Mouse (Mus musculus): Measurements from ENCODE around the gene Chil5. TPM values are rescaled to one million over a fixed set of nuclear protein-coding genes. Genes with fewer than 3 reads are reported as not detected.
"Not testable (repeated sequence)": the region's sequence is repeated elsewhere in the genome, so short reads cannot be mapped to it uniquely, and the experiment has no call there.

Chil5 gene
- polyA plus RNA-seq, 1 experiment: not detected

DNA sequence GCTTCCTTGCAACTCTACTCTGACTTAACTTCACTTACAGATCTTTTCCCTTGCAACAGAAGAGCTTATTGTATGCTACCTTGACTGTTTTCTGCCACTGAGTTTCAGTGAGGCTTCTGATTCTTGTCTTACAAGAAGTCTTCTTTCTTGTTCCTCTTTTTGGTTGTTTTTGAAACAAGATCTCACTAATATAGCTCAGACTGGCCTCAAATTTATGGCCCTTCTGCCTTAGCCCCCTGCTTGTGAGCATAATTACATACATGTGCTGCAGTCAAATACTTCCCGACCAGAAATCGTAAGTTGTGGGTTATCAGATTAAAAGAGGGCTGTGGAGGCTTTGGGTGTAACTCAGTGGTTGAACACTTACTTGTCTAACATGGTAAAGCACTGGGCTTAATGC is 37.9 kb downstream of the Chil5 start:
- no peaks in the 10 kb centered on the region for H3K4me1 ChIP-seq (ENCODE audit: control insufficient read depth, insufficient read depth, low read length)
- TF ChIP-seq POLR2A (IDR thresholded peaks at IDR 0.05; ENCODE audit: insufficient read depth, low read length): no peak
- TF ChIP-seq EP300 (IDR thresholded peaks at IDR 0.05; ENCODE audit: insufficient read depth, low read depth, low read length): no peak
- TF ChIP-seq CTCF (IDR thresholded peaks at IDR 0.05; ENCODE audit: low read depth, low read length): no peak
- no peak overlapping the region for H3K9ac ChIP-seq (ENCODE audit: low read depth, poor library complexity, severe bottlenecking)
- no peak overlapping the region for H3K27ac ChIP-seq (ENCODE audit: insufficient read depth, low read length)
- no peaks in the 10 kb centered on the region for H3K27me3 ChIP-seq (ENCODE audit: control insufficient read depth, insufficient read depth, low read length, poor library complexity, severe bottlenecking)
- no peak overlapping the region for H3K4me3 ChIP-seq (ENCODE audit: low read depth, low read length)
- H3K36me3 ChIP-seq (ENCODE audit: control insufficient read depth, insufficient read depth, low read length, poor library complexity, severe bottlenecking): no peaks in the 10 kb centered on the region
- no peaks in the 10 kb centered on the region for H3K9me3 ChIP-seq (replicated peaks; ENCODE audit: control insufficient read depth, insufficient read depth, low read length, poor library complexity, severe bottlenecking)

DNA sequence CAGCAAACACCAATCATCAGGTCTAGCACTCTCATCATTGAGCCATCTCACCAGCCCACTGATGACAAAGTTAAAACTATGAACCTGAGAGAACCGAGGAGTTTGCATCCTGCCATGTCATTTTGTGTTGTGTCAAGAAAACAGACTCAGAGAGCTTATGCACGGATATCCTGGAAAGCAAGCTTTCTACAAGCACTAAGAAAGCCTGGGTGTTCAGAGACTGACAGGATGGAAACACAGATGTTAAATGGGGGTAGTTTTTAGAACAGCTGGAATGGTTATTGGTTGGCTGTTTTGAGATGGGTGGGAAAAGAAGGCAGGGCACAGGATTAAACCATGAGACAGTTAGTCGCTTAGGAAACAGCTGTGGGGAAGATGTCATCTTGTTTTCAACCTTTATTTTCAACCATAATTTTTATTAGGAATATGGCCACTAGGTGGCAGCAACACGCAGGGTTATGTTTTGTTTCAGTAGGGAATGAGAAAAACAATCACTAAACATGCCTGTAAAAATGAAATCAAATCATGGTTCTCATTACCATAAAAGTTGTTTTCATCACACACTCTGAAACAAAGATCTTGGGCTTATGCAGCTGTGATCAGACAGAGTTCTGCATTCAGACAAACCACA is 40.8 kb downstream of the Chil5 start:
- H3K4me3 ChIP-seq (ENCODE audit: low read depth, low read length): no peak overlapping the region
- no peak overlapping the region for H3K9ac ChIP-seq (ENCODE audit: low read depth, poor library complexity, severe bottlenecking)
- no peaks in the 10 kb centered on the region for H3K36me3 ChIP-seq (ENCODE audit: control insufficient read depth, insufficient read depth, low read length, poor library complexity, severe bottlenecking)
- no peak overlapping the region for H3K27ac ChIP-seq (ENCODE audit: insufficient read depth, low read length)
- H3K27me3 ChIP-seq (ENCODE audit: control insufficient read depth, insufficient read depth, low read length, poor library complexity, severe bottlenecking): no peaks in the 10 kb centered on the region
- no peaks in the 10 kb centered on the region for H3K4me1 ChIP-seq (ENCODE audit: control insufficient read depth, insufficient read depth, low read length)
- no peaks in the 10 kb centered on the region for H3K9me3 ChIP-seq (replicated peaks; ENCODE audit: control insufficient read depth, insufficient read depth, low read length, poor library complexity, severe bottlenecking)
- TF ChIP-seq POLR2A (IDR thresholded peaks at IDR 0.05; ENCODE audit: insufficient read depth, low read length) (no peak), CTCF (IDR thresholded peaks at IDR 0.05; ENCODE audit: low read depth, low read length) (peak; percentile 24)

DNA sequence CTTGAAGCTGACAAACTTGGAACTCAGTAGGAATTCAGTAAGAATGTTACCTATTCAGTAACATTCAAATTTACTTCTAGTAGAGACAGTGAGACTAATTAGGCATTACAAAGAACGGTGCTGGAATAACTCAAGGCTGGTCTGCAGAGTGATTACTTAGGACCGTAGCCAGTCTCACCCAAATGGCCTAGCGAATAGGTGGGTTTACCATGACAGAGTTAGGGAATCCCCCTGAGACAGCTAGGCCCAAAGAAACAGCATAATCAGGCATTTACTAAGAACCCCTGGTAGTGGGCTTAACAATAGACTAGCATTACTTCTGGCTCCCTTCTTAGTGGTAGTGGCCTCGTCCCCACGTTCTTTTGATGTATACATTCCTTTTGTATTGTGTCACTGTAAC is 43.0 kb downstream of the Chil5 start:
- not testable (repeated sequence) for H3K9me3 ChIP-seq (replicated peaks; ENCODE audit: control insufficient read depth, insufficient read depth, low read length, poor library complexity, severe bottlenecking); H3K27me3 ChIP-seq (ENCODE audit: control insufficient read depth, insufficient read depth, low read length, poor library complexity, severe bottlenecking); H3K4me3 ChIP-seq (ENCODE audit: low read depth, low read length); H3K36me3 ChIP-seq (ENCODE audit: control insufficient read depth, insufficient read depth, low read length, poor library complexity, severe bottlenecking); H3K9ac ChIP-seq (ENCODE audit: low read depth, poor library complexity, severe bottlenecking); H3K27ac ChIP-seq (ENCODE audit: insufficient read depth, low read length); H3K4me1 ChIP-seq (ENCODE audit: control insufficient read depth, insufficient read depth, low read length)

DNA sequence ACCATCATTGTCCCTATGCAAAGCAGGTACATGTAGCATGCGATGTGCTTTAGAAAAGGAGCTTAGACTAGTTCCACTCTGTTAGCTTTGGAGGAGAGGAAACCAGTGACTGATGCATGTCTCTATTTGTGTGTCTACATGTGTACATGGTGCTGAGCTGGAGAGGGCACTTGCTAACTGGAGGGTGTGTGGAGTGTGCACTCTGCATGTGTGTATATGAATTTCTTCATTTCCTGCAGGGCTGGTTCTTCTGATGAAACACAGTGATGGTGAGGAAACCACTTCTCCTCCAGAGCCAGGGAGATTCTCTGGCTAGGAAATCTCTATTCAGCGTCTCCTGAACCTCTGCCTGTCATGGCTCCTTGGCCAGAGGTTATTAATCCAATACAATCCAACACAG is 58.4 kb downstream of the Chil5 start:
- Histone ChIP-seq H3K36me3 (ENCODE audit: control insufficient read depth, insufficient read depth, low read length, poor library complexity, severe bottlenecking) (peaks cover 13% of the 10 kb centered on the region), H3K9me3 (replicated peaks; ENCODE audit: control insufficient read depth, insufficient read depth, low read length, poor library complexity, severe bottlenecking) (no peaks in the 10 kb centered on the region), H3K4me3 (ENCODE audit: low read depth, low read length) (no peak overlapping the region), H3K27ac (ENCODE audit: insufficient read depth, low read length) (no peak overlapping the region), H3K9ac (ENCODE audit: low read depth, poor library complexity, severe bottlenecking) (no peak overlapping the region), H3K4me1 (ENCODE audit: control insufficient read depth, insufficient read depth, low read length) (no peaks in the 10 kb centered on the region), H3K27me3 (ENCODE audit: control insufficient read depth, insufficient read depth, low read length, poor library complexity, severe bottlenecking) (no peaks in the 10 kb centered on the region)
- TF ChIP-seq POLR2A (IDR thresholded peaks at IDR 0.05; ENCODE audit: insufficient read depth, low read length): no peak
- TF ChIP-seq CTCF (IDR thresholded peaks at IDR 0.05; ENCODE audit: low read depth, low read length): no peak
- TF ChIP-seq EP300 (IDR thresholded peaks at IDR 0.05; ENCODE audit: insufficient read depth, low read depth, low read length): no peak

DNA sequence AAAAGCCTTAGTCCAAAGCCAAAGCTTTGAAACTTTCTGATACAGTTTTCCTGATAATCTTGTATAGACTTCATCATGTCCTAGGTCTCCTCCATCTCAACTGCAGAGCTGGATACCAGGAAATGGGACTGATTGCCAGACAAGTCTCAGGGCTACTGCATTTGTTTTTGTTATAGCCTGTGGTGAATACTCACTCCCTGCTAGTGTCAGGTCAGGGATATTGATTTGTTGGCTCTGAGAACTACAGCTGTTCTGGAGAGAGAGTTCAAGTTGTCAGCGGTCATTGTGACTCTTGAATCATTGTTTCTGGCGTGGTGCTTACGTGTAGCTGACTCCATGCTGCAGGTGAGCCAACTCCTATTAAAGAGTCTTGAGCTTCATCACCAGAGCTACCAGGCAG is 59.2 kb downstream of the Chil5 start, which contains the start of gene Ovgp1:
TSS of gene Ovgp1 (plus strand) at position 301 of the 400 bp plus-strand sequence.
- H3K9me3 ChIP-seq (replicated peaks; ENCODE audit: control insufficient read depth, insufficient read depth, low read length, poor library complexity, severe bottlenecking): no peaks in the 10 kb centered on the region
- H3K4me3 ChIP-seq (ENCODE audit: low read depth, low read length): no peak within 1 kb of the TSS
- H3K9ac ChIP-seq (ENCODE audit: low read depth, poor library complexity, severe bottlenecking): no peak within 1 kb of the TSS
- H3K27me3 ChIP-seq (ENCODE audit: control insufficient read depth, insufficient read depth, low read length, poor library complexity, severe bottlenecking): no peaks in the 10 kb centered on the region
- no peak for TF ChIP-seq CTCF (IDR thresholded peaks at IDR 0.05; ENCODE audit: low read depth, low read length)
- no peak for TF ChIP-seq POLR2A (IDR thresholded peaks at IDR 0.05; ENCODE audit: insufficient read depth, low read length)
- TF ChIP-seq EP300 (IDR thresholded peaks at IDR 0.05; ENCODE audit: insufficient read depth, low read depth, low read length): no peak
- H3K27ac ChIP-seq (ENCODE audit: insufficient read depth, low read length): no peak within 1 kb of the TSS
- no peaks in the 10 kb centered on the region for H3K4me1 ChIP-seq (ENCODE audit: control insufficient read depth, insufficient read depth, low read length)
- H3K36me3 ChIP-seq (ENCODE audit: control insufficient read depth, insufficient read depth, low read length, poor library complexity, severe bottlenecking): peaks cover 21% of the 10 kb centered on the region

DNA sequence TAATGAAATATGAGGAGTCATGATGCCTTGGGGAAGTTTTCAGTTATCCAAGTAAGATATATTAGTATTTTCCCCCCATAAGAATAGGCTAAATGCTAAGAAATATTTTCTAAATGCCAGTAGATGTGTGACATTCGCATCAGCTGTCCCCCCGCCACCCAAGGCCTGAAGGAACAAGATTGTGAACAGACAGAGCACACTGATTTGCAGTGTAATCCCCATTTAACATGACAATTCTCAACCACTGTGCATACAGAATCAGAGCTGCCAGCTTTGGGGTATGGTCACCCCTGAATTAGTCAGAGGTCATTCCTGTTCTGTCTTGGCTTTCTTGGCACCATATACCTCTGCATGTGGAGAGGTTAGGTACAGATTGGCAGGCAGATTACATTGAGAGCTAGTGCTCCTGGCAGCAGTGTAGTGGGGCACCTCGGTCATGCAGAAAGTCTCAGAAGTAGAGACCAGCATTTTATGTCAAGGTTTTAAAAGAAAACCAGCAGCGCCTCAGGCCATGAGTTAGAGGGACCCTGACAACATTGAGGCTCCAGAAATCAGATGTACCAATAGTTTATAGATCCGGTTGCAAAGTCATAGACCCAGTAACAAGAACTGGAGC is 60.7 kb downstream of the Chil5 start:
- H3K9me3 ChIP-seq (replicated peaks; ENCODE audit: control insufficient read depth, insufficient read depth, low read length, poor library complexity, severe bottlenecking): no peaks in the 10 kb centered on the region
- H3K27ac ChIP-seq (ENCODE audit: insufficient read depth, low read length): no peak overlapping the region
- H3K4me1 ChIP-seq (ENCODE audit: control insufficient read depth, insufficient read depth, low read length): peaks cover 2% of the 10 kb centered on the region
- TF ChIP-seq EP300 (IDR thresholded peaks at IDR 0.05; ENCODE audit: insufficient read depth, low read depth, low read length): no peak
- TF ChIP-seq POLR2A (IDR thresholded peaks at IDR 0.05; ENCODE audit: insufficient read depth, low read length): no peak
- TF ChIP-seq CTCF (IDR thresholded peaks at IDR 0.05; ENCODE audit: low read depth, low read length): no peak
- H3K27me3 ChIP-seq (ENCODE audit: control insufficient read depth, insufficient read depth, low read length, poor library complexity, severe bottlenecking): no peaks in the 10 kb centered on the region
- no peak overlapping the region for H3K9ac ChIP-seq (ENCODE audit: low read depth, poor library complexity, severe bottlenecking)
- no peak overlapping the region for H3K4me3 ChIP-seq (ENCODE audit: low read depth, low read length)
- peaks cover 36% of the 10 kb centered on the region for H3K36me3 ChIP-seq (ENCODE audit: control insufficient read depth, insufficient read depth, low read length, poor library complexity, severe bottlenecking)

Other genes starting within 250 kb of the Chil5 start
- gene Rap1a, start 231.5 kb downstream of the Chil5 start, polyA plus RNA-seq (2011; ENCODE audit: insufficient read depth, insufficient read length, low read depth, missing spikeins): 87.7 and 88.6 TPM in 2 replicates
- gene Adora3, start 162.0 kb downstream of the Chil5 start, polyA plus RNA-seq (2011; ENCODE audit: insufficient read depth, insufficient read length, low read depth, missing spikeins): 0.45 TPM in 1 of 2 replicates, not detected in the other
- gene Tmigd3, start 161.9 kb downstream of the Chil5 start, polyA plus RNA-seq (2011; ENCODE audit: insufficient read depth, insufficient read length, low read depth, missing spikeins): not detected in 2 replicates
- gene I830077J02Rik, start 100.2 kb downstream of the Chil5 start, polyA plus RNA-seq (2011; ENCODE audit: insufficient read depth, insufficient read length, low read depth, missing spikeins): not detected in 2 replicates
- gene Wdr77, start 73.4 kb downstream of the Chil5 start, polyA plus RNA-seq (2011; ENCODE audit: insufficient read depth, insufficient read length, low read depth, missing spikeins): 135 and 144 TPM in 2 replicates
- 517 and 570 TPM in 2 replicates for gene Atp5f1, start 72.7 kb downstream of the Chil5 start, polyA plus RNA-seq (2011; ENCODE audit: insufficient read depth, insufficient read length, low read depth, missing spikeins)
- 5.7 and 5.9 TPM in 2 replicates for gene Ovgp1, start 59.1 kb downstream of the Chil5 start, polyA plus RNA-seq (2011; ENCODE audit: insufficient read depth, insufficient read length, low read depth, missing spikeins)
- 0.67 and 1.5 TPM in 2 replicates for gene Pifo, start 18.2 kb downstream of the Chil5 start, polyA plus RNA-seq (2011; ENCODE audit: insufficient read depth, insufficient read length, low read depth, missing spikeins)
- gene Chia1, start 80.4 kb upstream of the Chil5 start, polyA plus RNA-seq (2011; ENCODE audit: insufficient read depth, insufficient read length, low read depth, missing spikeins): not detected in 2 replicates
- gene Chil3, start 134.8 kb upstream of the Chil5 start, polyA plus RNA-seq (2011; ENCODE audit: insufficient read depth, insufficient read length, low read depth, missing spikeins): not detected in 2 replicates
- gene Chil4, start 186.7 kb upstream of the Chil5 start, polyA plus RNA-seq (2011; ENCODE audit: insufficient read depth, insufficient read length, low read depth, missing spikeins): not detected in 2 replicates